Mouse (Mus musculus) myocyte (in vitro differentiated cells): Measurements from ENCODE around the gene Gm37240.

Source experiments
- CEBPB ChIP-seq: IDR thresholded peaks from 2 replicates; pipeline ENCODE4 v1.6.1; 2011; ENCODE audit warnings: mild to moderate bottlenecking, moderate library complexity; ENCODE audit not compliant: poor library complexity, insufficient read depth, severe bottlenecking
- E2F4 ChIP-seq: IDR thresholded peaks from one replicate; pipeline ENCODE4 v1.6.1; 2011; ENCODE audit warnings: mild to moderate bottlenecking, control low read depth, moderate library complexity; ENCODE audit not compliant: insufficient read depth
- MAX ChIP-seq: IDR thresholded peaks from one replicate; pipeline ENCODE4 v1.6.1; 2011; ENCODE audit warnings: low read depth, mild to moderate bottlenecking, control low read depth
- MYOD1 ChIP-seq, 3 experiments: IDR thresholded peaks; one replicate each; pipeline ENCODE4 v1.6.1; 2011; ENCODE audit warnings: control low read depth in 2 of 3, low read depth in 2 of 3, mild to moderate bottlenecking in 2 of 3, moderate library complexity in 1 of 3; ENCODE audit not compliant: insufficient read length in 2 of 3, control insufficient read depth in 1 of 3
- MYOG ChIP-seq, 3 experiments: IDR thresholded peaks; one replicate each; pipeline ENCODE4 v1.6.1; 2011; ENCODE audit warnings: control low read depth in 2 of 3, low read depth in 2 of 3, mild to moderate bottlenecking in 2 of 3; ENCODE audit not compliant: insufficient read length in 2 of 3, control insufficient read depth in 1 of 3, insufficient read depth in 1 of 3
- POLR2A ChIP-seq: IDR thresholded peaks from one replicate; pipeline ENCODE4 v1.6.1; 2011; ENCODE audit warnings: low read depth, mild to moderate bottlenecking, control low read depth, moderate library complexity; ENCODE audit not compliant: insufficient read length
- POLR2AphosphoS2 ChIP-seq: IDR thresholded peaks from one replicate; pipeline ENCODE4 v1.6.1; 2011; ENCODE audit warnings: low read depth, control low read depth; ENCODE audit not compliant: insufficient read length
- REST ChIP-seq: IDR thresholded peaks from one replicate; pipeline ENCODE4 v1.6.1; 2011; ENCODE audit warnings: mild to moderate bottlenecking, control low read depth, moderate library complexity; ENCODE audit not compliant: insufficient read depth, insufficient read length
- SRF ChIP-seq: IDR thresholded peaks from one replicate; pipeline ENCODE4 v1.6.1; 2011; ENCODE audit warnings: low read depth; ENCODE audit not compliant: control insufficient read depth, insufficient read length
- TCF12 ChIP-seq: IDR thresholded peaks from one replicate; pipeline ENCODE4 v1.6.1; 2011; ENCODE audit warnings: mild to moderate bottlenecking, control low read depth; ENCODE audit not compliant: poor library complexity, insufficient read depth, severe bottlenecking
- TCF3 ChIP-seq: IDR thresholded peaks from one replicate; pipeline ENCODE4 v1.6.1; 2011; ENCODE audit warnings: low read depth, control low read depth; ENCODE audit not compliant: insufficient read length
- USF1 ChIP-seq: IDR thresholded peaks from one replicate; pipeline ENCODE4 v1.6.1; 2011; ENCODE audit warnings: low read depth, mild to moderate bottlenecking, control low read depth, moderate library complexity

DNA sequence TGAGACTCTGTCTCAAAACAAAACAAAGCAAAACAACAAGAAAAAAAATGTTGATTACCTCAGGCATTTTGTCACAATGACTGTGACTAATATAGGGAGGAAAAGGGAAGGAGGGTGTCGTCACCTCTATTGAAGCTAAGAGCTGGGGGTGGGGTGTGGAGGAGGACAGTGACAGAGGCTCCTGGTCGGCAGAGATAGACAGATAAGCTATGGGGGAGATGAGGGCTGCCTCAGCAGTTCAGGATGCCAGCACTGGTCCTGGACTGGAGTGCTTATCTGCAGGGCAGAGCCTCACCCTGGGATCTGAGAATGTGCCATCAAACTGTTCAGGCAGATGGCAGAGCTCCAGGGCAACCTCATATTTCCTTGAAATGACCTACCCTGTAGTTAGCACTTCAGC is 1115.3 kb downstream of the Gm37240 start:
- TF ChIP-seq CEBPB (no peak), MAX (no peak), USF1 (no peak), E2F4 (no peak), TCF12 (no peak), MYOG (IDR thresholded peaks at IDR 0.05; ENCODE audit: control insufficient read depth in 1 of 3, insufficient read depth in 1 of 3, insufficient read length in 2 of 3, low read depth in 2 of 3) (no peak), POLR2A (no peak), MYOD1 (IDR thresholded peaks at IDR 0.05; ENCODE audit: control insufficient read depth in 1 of 3, insufficient read length in 2 of 3, low read depth in 2 of 3) (no peak), TCF3 (no peak), POLR2AphosphoS2 (no peak), SRF (no peak), REST (no peak)
